Mouse (Mus musculus) ES-E14 (cell line): ENCODE measurements around the gene Qars.

Source experiments
- CHD2 ChIP-seq: IDR thresholded peaks from 2 replicates; pipeline ENCODE4 v1.6.1; 2014; ENCODE audit warnings: mild to moderate bottlenecking, low read depth, low read length, inconsistent platforms
- ZC3H11A ChIP-seq: IDR thresholded peaks from 2 replicates; pipeline ENCODE4 v1.6.1; 2012; ENCODE audit warnings: low read depth, mild to moderate bottlenecking, inconsistent platforms, low read length, borderline replicate concordance

GRCm38 (mm10) chr9:108517931-108518332 is 10.4 kb downstream of the Qars start:
- no peak for TF ChIP-seq ZC3H11A
- no peak for TF ChIP-seq CHD2
